Mouse (Mus musculus) CD4-positive helper T cell, adult 2 months (primary cell): ENCODE results near the gene Tnni2.
"Not testable (repeated sequence)": the region's sequence is repeated elsewhere in the genome, so short reads cannot be mapped to it uniquely, and the experiment has no call there.

Source experiments
- DNase-seq: peaks from one replicate; pipeline ENCODE4 v3.0.0-alpha.2; 2012; ENCODE audit warnings: low read depth, missing footprints, low spot score

The Tnni2 gene

DNA sequence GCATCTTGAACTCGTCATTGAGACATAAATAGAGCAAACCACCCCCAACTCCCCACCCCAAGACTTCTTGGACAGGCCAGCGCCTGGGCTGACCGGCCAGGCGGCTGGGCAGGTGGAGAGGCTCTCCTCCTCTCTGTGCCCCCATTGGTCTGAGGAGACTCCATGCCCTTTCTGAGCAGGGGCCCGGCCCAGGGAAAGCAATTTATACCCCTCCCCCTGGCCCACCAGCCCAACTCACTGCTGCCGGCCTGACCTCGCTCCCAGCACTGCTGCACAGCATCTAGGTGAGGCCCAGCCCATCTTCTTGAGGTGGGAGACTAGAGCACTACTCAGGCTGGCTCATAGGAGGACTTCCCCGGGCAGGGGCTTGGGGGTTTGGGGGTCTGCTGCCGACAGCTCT is at the start of gene Tnni2:
Tnni2 (plus strand) TSS at position 224 of the 400 bp plus-strand sequence.
- no peak for DNase-seq

DNA sequence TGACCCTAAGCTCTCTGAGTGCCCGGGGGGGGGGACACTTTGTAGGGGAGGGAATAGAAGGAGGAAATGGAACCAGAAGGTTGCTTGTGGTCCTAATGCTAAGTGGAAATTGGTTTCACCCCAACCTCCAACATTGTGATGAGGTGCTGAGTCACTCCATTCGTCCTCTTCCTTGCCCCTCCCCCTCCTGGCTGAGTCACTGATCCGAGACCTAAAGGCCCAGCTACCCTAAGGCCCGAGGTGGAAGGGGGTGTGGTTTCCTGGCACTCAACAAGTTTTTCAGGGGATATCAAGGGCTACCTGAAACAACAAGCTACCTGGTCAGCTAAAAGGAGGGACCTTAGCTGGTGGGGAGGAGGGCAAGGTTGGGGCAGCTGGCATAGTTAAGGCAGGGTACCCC is 48.4 kb upstream of the Tnni2 start:
- DNase-seq, result peak; percentile 56

- DNase-seq, result no peak
These were observed 47.1 kb upstream of the Tnni2 start for GRCm38 (mm10) chr7:142394261-142395190.

- DNase-seq, result no peak
These were observed 46.1 kb upstream of the Tnni2 start for GRCm38 (mm10) chr7:142395472-142395871.

- DNase-seq, result no peak
These were observed 45.0 kb upstream of the Tnni2 start for GRCm38 (mm10) chr7:142396611-142397010.

DNA sequence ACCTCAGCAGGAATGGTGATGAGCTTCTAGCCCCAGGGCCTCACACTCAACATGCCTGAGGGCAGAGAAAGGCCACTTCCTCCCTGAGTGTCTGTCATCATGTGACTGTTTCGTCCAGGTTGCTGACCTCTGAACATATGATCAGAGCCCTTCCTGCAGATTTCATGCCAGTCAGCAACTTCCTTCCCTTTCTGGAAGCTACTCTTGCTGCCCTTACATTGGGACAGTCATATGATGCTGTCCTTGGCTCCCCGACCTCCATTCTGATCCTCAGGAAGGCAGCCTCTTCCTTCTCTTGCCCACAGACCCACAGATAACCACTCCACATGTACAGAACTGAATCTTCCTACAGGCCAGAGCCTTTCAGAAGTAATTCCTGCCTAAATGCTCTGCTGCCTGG is 43.6 kb upstream of the Tnni2 start:
- no peak for DNase-seq

- no peak for DNase-seq
These were observed 42.4 kb upstream of the Tnni2 start for GRCm38 (mm10) chr7:142399250-142399649.

- no peak for DNase-seq
These were observed 41.4 kb upstream of the Tnni2 start for GRCm38 (mm10) chr7:142400112-142400749.

GRCm38 (mm10) chr7:142400750-142401142 is 40.9 kb upstream of the Tnni2 start:
- DNase-seq, result no peak

GRCm38 (mm10) chr7:142403591-142403990 is 38.0 kb upstream of the Tnni2 start:
- DNase-seq, result no peak

DNA sequence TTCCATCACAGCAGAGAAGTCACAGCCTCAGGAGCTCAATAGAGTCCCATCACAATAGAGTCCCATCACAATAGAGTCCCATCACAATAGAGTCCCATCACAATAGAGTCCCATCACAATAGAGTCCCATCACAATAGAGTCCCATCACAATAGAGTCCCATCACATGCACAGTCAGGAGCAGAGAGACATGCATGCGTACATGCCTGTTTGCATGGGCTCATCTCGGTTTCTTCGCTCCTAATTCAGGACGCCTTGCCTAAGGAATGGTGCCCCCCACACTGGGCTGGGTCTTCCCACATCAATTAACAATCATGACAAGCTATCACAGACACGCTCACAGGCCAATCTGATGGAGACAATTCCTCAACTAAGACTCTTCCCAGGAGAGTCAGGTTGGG is 36.5 kb upstream of the Tnni2 start:
- not testable (repeated sequence) for DNase-seq

DNA sequence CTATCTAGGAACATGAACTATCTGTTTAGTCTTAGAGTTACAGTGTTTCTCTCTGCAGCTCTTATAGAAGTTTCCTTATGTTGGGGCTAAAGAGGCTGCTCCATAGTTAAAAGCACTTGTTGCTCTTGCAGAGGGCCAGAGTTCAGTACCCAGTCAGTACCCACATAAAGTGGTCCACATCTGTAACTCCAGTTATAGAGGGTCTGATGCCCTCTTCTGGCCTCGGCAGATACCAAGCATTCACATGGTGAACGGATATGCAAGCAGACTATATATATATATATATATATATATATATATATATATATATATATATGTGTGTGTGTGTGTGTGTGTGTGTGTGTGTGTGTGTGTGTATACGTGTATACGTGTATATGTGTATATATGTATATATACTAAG is 33.7 kb upstream of the Tnni2 start:
- DNase-seq, result no peak

GRCm38 (mm10) chr7:142408686-142409085 is 32.9 kb upstream of the Tnni2 start:
- no peak for DNase-seq

- DNase-seq, result no peak
These were observed 32.0 kb upstream of the Tnni2 start for GRCm38 (mm10) chr7:142409603-142410002.

GRCm38 (mm10) chr7:142413285-142413684 is 28.3 kb upstream of the Tnni2 start:
- DNase-seq, result no peak

GRCm38 (mm10) chr7:142415314-142415713 is 26.3 kb upstream of the Tnni2 start:
- DNase-seq, result no peak

DNA sequence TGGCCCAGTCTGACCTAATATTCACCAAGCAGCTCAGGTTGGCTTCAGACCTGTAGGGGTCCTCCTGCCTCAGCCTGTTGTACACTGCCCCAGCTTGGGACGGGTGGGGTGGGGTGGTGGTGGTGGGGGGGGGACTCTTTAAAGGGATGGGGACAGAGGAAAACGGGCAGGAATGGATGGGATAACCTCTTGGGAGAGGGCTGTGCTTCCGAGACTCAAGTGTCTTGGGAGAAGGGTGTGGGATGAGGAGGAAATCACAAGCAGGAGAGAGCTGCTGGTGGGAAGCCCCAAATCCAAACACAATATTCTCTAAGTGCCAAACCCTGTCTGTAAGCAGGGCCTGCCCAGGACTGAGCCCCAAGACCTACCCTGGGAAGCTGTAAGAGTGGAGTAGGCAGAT is 25.4 kb upstream of the Tnni2 start:
- DNase-seq, result no peak

GRCm38 (mm10) chr7:142418027-142418426 is 23.6 kb upstream of the Tnni2 start:
- DNase-seq, result no peak

DNA sequence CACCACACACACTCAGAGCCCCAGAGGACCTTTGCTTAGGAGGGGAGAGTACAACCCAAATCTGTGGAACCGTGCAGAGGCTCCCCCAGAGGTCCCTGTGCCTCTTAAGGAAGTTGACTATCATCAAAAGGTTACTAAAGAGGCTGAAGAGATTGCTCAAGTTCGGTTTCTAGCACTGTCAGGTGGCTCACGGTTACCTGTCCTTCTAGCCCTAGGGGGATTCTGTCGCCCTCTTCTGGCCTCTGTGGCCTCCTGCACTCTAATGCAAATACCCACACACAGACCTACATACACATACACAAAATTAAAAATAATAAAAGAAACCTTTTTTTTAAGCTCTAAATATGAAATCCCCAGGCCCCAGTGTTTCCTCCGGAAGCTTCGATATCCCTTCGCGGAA is 22.9 kb upstream of the Tnni2 start:
- no peak for DNase-seq

- DNase-seq, result no peak
These were observed 21.7 kb upstream of the Tnni2 start for GRCm38 (mm10) chr7:142419887-142420286.

GRCm38 (mm10) chr7:142421826-142422225 is 19.8 kb upstream of the Tnni2 start:
- no peak for DNase-seq

DNA sequence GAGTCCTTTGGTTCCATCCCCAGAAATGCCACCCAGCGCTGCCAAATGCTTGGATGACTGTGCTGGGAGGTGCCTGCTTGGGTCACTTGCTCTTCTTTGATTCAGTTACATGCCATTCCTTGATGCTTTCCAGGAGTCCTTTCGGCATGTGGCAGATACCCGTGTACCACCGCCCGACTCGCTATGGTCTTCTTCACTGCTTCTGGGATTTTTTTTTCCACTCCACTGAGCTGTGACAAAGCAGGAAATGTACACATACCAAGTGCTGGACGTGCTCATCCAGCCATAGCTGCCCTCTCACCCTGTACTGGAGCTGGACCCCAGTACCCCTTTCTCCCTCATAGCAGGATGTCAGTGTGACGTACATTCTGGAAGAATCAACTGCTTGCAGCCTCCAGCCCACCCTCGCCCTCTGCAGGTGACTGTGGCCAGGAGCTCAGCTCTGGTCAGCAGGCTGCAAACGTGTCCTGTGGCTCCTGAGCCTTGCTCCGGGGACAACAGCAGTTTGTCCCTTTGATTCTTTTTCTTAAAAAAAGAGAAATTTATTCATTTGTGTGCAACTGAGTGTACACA is 15.9 kb upstream of the Tnni2 start:
- DNase-seq, result no peak

DNA sequence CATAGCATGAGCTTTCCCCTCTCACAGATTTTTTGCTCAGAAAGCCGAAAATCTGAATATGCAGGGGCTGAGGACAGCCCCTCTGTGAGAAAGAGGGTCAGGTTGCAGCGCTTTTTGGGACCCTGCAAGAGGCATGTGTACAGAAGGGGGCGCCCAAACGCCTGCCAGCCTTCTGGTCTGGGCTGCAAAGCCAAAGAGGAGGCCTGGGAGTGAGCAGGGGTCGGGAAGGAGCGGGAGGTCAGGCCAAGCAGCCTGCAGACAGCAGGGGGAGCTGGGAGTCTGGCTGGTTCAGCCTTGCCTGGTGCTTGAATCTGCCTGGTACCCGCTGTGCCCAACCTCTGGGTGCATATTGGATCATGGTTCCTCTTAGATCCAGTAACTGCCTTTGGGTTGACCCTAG is 13.4 kb upstream of the Tnni2 start:
- DNase-seq, result no peak
